Mouse (Mus musculus) thymus, adult 18-20 months (tissue): ENCODE measurements at regions not wholly inside any gene's neighbourhood (a gene's known extent, or its start where the extent isn't known, plus 50 kb on each side); places are given as distances from the start of the nearest gene placed in this dataset.

Experiments used
- DNase-seq, 2 experiments: peaks; one replicate each; pipeline ENCODE4 v3.0.0; 2022; ENCODE audit warnings: mixed read lengths in 2 of 2

- no peak for DNase-seq
Observed at GRCm38 (mm10) chr10:122386748-122387147, 61.6 kb upstream of the Avpr1a start.

DNA sequence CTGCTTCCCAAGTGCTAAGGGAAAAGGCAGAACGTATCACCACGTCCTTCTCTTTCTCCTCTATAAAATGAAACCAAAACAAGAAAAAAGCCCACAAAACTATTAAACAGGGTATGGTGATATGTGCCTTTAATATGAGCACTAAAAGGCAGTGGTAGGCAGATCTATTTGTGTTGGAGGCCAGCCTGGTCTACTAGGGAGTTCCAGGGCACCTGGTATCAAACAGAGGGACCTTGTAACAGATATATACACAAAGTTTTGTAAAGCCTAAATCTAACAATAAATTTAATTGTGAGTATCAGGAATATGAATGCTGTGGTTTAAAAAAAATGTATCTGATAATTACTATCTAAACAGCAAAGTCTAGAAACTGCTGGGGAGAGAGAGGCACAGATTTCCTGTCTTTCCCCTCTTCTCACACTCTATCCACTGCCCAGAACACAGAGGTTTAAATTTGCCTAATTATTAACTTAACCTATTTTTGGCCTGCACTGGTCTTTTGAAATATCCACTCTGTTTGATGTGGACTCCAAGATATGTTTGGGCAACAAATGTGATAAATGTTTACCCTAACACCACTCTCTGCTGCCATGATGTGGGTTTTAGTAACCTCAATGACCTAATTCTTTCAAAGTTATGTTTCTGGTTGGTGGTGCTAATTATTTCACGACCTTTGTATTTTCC lies 68.5 kb upstream of the Avpr1a start:
- DNase-seq = no peak

DNA sequence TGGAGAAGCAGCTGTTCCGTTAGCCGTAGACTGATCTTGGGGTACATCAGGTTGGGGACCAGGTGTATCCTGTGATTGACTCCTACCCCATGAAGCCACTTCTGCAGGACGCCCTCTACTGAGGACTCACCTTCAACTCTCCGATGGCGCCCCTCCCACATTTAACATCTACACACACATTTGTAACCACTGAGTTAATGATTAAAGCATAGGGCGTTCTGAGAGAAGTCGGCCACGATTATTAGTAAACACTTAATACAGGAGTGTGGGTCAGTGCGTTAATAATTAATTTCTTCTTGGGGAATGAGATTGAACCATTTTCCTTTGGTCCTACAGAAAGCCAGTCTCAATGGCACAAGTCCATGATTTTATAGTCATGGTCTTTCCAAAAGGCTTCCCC lies 105.0 kb upstream of the Avpr1a start:
- DNase-seq = no peak

DNA sequence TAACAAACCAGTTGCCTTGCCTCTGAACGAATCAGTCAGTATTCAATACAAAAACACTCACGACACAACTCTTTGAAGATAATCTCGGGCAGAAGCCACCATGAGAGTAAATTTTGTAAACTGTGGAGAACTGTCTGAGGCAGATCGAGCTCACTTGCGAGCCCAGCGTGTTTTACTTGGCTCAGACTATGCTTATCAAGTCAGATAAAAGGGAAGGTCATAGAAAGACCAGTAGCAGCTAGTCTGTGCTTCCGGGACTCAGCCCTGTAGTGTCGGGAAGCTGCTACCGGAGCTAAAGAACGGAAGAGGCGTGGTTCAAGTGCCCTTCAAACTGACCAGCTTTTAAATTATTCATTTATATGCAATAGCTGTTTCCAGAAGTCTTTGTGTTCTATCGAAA lies 105.9 kb upstream of the Avpr1a start:
- no peak for DNase-seq

GRCm38 (mm10) chr10:122326851-122327250 lies 121.4 kb upstream of the Avpr1a start:
- DNase-seq = no peak

GRCm38 (mm10) chr10:122318886-122319285 lies 129.4 kb upstream of the Avpr1a start:
- DNase-seq = no peak

DNA sequence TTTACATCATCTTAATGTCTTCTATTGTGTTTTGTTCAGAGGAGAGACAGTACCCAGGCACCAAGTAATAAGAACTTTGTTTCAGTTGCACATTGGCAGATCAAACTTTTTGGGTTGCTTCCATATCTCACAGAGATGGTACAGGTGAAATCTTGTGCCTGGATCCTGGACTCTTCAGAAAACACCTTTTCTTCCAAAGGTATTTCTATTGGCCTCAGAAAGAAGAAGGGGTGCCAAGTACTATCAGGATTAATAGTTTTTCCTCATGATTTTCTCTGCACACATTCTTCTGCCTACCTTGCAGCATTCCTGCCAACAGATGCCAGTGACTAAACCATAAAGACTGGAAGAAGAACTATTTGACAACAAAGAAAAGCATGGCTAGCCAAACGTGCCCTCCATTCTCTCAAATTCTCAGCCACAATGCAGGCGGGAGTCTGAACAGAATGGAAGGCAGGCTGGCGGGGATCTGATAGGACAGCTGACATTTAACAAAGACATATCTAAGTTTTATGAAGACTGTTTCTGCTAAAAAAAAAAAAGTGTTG lies 137.6 kb upstream of the Avpr1a start:
- DNase-seq = no peak

GRCm38 (mm10) chr10:122308691-122309090 lies 139.6 kb upstream of the Avpr1a start:
- DNase-seq = no peak

GRCm38 (mm10) chr10:122302259-122302658 lies 146.0 kb upstream of the Avpr1a start:
- no peak for DNase-seq

DNA sequence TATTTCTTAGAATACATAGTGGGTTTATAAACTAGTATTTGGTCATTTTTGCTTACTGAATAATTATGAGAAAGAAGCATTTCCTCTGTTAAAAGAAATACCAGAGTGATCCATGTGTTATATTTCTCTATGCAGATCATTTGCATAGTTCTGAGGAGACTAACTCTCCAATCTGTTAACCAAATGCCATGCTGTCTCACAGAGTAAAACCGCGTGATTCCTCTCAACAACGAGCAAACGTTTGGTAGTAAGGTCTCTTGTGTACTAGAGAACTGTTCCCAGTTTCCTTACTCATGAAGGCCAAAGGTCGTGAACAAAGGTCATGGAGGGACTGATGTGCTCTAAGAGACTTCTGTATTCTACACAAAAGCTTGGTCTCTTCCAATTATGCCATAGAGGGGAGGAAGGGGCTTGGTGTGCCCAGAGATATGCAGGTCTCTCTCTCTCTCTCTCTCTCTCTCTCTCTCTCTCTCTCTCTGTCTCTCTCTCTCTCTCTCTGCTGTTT lies 152.3 kb upstream of the Avpr1a start:
- DNase-seq = no peak

- DNase-seq = no peak
Observed at GRCm38 (mm10) chr10:122291611-122292010, 156.7 kb upstream of the Avpr1a start.

DNA sequence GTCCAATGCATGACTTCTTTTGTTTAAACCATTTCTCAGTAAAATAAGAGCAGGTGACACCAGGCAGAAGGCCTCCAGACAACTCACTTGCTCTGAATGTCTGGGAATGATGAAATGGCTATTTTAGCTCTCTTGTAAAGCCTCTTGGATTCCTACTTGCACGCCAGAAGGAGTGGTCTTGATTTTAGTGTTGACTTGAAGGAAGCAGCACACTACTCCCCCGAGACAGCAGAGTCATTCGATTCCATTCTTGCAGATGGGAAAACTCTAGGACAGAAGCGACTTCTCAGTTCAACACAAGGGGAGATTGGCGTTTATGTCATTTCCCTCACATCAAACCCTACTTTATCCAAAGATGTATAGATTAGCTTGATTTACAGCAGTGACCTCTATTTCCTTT lies 157.2 kb upstream of the Avpr1a start:
- DNase-seq = no peak

- DNase-seq = no peak
Observed at GRCm38 (mm10) chr10:122274885-122275284, 173.4 kb upstream of the Avpr1a start.

- DNase-seq = no peak
Observed at GRCm38 (mm10) chr10:122274181-122274580, 174.1 kb upstream of the Avpr1a start.

DNA sequence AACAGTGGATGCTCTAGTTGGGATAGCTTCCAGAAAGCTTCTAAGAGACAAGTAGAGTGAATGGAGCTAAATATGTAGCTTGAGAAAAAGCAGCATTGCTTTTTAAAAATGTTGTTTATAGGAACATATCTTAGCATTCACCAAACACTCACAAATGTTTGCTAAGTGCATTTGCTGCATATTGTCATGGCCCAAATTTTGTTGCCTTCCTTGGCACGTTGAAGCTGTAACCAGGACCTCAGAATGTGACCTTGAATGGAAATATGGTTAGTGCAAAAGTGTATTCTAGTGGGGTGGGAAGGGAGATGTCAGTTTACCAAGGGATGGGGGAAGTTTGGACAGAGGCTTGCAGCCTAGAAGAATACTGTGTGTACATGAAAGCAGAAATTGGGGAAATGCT lies 166.9 kb upstream of the Rxylt1 start:
- DNase-seq = no peak

GRCm38 (mm10) chr10:122259354-122259753 lies 162.2 kb upstream of the Rxylt1 start:
- DNase-seq = no peak

GRCm38 (mm10) chr10:122258711-122259110 lies 161.5 kb upstream of the Rxylt1 start:
- no peak for DNase-seq

DNA sequence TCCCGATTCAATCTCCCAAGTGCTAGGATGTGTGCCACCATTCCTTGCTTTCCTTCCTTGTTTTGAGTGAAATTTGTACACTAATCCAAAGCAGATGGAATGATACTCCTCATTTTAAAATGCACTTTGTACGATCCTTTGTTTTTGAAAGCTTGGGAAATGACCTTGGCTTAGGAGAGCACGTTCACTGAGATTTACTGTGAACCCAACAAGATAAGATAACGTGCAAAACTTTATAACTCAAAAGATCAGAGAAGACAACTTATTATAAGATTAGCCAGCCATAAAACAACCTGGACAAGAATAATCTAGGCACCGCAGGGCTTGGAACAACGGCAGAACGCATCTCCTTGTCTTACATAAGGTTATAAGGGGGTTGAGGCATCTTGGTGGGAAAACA lies 134.6 kb upstream of the Rxylt1 start:
- no peak for DNase-seq

DNA sequence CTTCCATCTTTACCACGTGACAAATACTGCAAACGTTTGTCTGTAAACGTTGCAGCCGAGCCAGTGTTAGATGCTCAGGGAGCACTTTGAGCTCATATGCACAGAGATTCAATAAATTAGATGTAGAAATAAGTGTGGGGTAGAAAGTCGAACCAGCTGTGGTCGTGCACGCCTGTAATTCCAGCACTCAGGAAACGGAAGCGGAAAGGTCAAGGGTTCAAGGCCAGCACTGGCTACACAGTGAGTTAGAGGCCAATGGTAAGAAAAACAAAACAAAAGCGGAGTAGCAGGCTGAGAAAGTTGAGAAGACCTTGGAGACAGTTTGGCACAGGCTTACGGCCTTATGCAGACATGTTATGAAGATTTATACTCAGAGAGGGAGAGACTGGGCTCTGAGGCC lies 133.6 kb upstream of the Rxylt1 start:
- no peak for DNase-seq

DNA sequence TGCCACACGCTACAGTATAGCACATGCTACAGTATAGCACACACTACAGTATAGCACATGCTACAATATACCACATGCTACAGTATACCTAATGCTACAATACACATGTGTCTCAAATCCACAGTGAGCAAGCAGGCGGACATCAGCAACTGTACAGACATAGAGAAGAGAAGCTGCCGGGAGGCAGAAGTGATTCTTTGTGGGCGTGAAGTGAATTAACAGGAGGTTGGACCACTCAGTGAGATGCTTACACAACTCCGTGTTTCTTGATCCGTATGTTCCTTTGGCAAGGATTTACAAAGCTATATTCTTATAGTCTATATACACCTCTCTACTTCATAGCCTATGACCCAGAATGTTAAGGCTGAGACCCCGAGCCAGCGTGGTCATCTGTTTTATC lies 128.5 kb upstream of the Rxylt1 start:
- DNase-seq = no peak

GRCm38 (mm10) chr10:122223076-122223475 lies 125.9 kb upstream of the Rxylt1 start:
- DNase-seq = no peak

DNA sequence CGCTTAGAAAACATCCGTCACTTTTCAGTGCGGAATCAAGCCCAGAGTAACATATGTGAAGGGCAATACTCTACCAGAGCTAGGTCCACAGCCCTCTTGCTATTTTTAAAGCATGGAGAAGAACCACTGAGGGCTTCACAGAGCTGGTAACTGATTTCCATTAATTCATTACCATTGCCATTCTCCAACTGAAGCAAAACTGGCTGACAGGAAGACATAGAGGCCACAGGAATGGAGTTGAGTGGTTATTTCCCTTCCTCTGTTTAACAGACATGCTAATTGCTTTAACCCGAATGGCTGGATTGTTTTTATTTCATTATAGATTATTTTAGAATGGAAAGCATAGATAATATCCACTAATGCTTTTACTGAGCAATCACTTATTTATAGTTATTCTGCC lies 120.4 kb upstream of the Rxylt1 start:
- no peak for DNase-seq

DNA sequence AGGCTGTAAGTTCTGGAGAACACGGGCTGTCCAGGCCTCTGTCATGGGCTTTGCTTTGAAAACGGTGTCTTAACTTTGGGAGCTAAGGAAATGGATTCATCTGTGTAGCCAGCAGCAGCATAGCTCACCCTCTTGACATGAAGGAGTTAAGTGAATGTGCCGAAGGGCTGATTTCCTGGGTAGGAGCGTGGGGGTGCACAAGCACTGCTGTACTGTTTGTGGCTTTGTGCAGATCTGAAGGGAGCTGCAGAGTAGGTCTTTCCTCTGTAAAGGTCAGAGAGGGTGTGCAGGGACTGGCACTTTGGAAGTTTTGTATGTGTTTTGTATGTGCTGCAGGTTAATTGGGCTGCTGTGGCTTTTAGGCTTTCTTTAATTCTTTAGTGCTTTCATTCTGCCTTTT lies 102.6 kb upstream of the Rxylt1 start:
- DNase-seq = peak; percentile 2 to 15

- no peak for DNase-seq
Observed at GRCm38 (mm10) chr10:122197703-122198102, 100.5 kb upstream of the Rxylt1 start.

- no peak for DNase-seq
Observed at GRCm38 (mm10) chr10:122194139-122194538, 97.0 kb upstream of the Rxylt1 start.
